Mouse (Mus musculus): ENCODE results near the gene Wdhd1.
"Not testable (repeated sequence)": the region's sequence is repeated elsewhere in the genome, so short reads cannot be mapped to it uniquely, and the experiment has no call there.

Gene Wdhd1

DNA sequence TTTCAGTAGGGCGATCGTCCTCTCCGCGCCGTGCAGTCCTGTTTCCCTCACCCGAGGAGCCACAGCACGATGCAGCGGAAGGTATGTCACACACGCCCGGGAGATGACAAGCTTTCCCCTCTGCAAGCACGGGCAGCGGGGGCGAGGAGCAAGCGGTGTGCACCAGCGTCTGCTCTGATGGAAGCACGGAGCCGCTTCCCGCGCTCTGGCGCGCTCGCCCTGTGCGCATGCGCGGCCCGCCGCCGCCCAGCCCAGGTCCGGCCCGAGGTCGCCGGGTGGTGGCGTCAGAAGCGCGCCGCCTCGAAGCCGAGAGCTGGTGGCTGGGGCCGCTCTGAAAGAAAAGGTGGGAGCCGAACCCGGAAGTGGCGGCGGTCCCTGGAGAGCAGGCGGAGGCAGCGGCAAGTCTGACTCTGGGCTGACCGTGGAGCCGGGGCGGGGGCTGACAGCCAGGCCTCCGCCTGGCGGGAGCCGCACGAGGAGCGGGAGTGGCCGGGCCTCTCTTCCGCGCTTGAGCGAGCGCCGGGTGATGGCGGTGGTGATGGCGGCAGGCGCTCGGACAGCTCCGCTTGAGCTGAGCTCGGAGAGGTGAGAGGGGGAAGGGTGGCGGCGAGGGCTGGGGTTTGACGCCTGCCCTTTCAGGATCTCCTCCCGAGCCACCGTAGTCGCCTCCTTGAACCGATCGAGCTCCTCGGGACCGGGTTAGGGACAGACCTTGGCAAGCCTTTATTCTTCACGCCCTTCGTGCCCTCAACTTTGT is at the start of gene Wdhd1, which contains the start of gene Socs4:
Gene Wdhd1 (minus strand): TSS at position 221 of the 757 bp plus-strand sequence.
Gene Socs4 (plus strand): TSS at position 295 of the 757 bp plus-strand sequence.
- peak; percentile 93 to 95 for DNase-seq

- no peak for DNase-seq
These were observed 49.5 kb upstream of the Wdhd1 start for GRCm38 (mm10) chr14:47325965-47326761.

DNA sequence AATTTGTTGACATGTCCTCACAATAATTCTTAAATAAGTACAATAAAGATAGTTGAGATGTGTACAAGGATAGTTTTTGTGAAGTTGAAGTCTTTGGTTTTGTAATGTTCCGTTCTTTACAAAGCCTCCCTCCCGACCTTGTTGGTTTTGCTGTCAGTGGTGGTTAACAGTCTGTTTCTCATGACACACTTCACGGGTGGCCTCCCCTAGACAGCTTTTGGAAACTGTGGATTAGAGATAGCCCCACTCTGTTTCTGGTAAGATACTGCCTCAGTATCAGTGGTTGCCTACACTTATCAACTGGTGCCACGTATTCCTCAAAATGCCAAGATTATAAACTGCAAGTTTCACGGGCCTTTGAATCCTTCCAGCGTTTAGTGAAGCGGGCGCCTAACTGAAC is 44.9 kb upstream of the Wdhd1 start:
- DNase-seq, result not testable (repeated sequence)

DNA sequence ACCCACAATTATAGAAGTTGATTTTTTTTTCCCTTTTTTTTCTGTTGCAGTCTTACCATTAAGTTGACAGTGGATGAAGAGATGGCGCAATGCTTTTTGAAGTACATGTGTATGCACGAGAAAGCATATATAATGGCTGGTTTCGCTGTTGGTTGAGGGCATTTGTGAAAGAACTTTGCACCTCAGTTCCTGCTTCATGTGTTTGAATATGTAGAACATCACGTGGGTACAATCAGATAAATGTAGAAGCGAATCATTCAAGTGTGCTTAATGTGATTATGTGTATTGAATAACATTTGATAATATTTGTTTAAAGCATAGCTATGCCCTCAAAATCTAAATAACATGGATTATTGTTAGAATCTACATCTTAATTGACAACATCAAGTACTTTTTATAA is 42.7 kb upstream of the Wdhd1 start:
- DNase-seq, result no peak

DNA sequence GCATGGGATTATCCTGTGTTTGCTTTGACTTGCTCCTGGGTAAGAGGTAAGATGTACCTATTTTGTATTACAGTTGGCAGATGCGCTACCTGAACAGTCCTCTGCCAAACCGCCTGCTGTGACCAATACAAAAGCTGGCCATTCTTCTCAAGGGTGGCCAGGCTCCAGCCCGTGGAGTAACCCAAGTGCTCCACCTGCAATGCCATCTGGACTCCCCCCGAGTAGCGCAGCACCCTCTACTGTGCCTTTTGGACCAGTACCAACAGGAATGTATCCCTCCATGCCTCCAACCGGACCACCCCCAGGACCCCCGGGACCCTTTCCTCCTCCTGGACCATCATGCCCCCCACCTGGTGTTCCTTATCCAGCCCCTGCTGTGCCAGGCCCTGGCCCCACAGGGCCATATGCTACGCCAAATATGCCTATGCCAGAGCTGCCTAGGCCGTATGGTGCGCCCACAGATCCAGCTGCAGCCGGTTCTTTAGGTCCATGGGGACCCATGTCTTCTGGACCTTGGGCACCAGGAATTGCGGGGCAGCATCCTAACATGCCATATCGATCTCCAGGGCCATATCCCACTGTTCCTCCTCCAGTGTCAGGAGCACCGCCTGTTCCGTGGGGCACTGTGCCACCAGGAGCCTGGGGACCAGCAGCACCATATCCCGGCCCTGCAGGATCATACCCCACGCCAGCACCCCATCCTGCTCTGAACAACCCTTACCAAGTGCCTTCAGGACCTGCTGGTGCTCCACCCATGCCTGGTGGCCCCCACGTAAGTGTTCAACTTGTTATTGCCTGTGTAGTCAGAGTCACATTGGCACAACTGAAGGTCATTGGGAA is 33.9 kb upstream of the Wdhd1 start:
- no peak for DNase-seq

- no peak for DNase-seq
These were observed 32.4 kb upstream of the Wdhd1 start for GRCm38 (mm10) chr14:47309061-47309460.

GRCm38 (mm10) chr14:47307669-47308068 is 31.0 kb upstream of the Wdhd1 start:
- no peak for DNase-seq

DNA sequence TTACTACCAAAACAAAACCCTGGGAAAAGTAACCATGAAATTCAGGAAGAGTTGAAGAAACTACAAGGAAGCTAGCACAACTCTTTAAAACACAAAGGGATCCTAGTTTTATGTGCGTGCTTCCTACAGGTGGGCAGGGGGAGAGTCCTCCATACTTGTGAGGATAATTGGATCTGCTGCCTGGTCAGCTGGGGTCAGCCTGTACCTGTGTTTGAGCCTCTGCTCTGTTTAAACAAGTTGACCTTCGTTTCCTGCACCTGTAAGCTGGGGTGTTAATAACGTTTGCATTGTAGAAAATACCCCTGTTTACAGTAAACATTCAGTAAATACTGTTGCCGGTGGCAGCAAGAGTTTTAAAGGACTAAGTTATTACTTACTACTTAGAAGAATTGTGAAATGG is 29.3 kb upstream of the Wdhd1 start:
- DNase-seq, result no peak

GRCm38 (mm10) chr14:47304814-47305405 is 28.3 kb upstream of the Wdhd1 start:
- DNase-seq, result no peak

- DNase-seq, result no peak
These were observed 26.4 kb upstream of the Wdhd1 start for GRCm38 (mm10) chr14:47302885-47303680.

GRCm38 (mm10) chr14:47298819-47299261 is 22.2 kb upstream of the Wdhd1 start:
- DNase-seq, result no peak

DNA sequence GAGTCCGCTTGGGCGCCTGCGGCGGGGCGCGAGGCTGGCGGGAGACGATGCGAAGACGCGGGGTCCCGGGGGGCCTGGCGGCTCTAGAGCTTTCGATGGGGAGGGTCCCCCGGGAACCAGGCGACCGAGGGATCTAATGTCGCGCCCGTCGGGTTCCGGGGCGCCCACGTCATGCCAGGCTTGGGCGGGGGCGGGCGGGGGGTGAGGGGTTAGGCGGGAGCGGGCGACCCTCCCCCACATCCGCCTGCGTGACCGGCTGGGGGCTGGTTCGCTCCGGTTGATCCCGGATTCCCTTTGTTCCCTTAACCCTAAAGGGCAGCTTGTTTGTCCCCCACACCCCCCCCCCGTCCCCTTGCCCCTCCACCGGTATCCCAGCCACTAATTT is 21.7 kb upstream of the Wdhd1 start:
- DNase-seq, result no peak

- peak; percentile 78 to 91 for DNase-seq
These were observed 21.2 kb upstream of the Wdhd1 start, which contains the start of gene Mapk1ip1l for GRCm38 (mm10) chr14:47297785-47298407. TSS of gene Mapk1ip1l (plus strand) at chr14:47298266.

GRCm38 (mm10) chr14:47296232-47296631 is 19.6 kb upstream of the Wdhd1 start:
- no peak for DNase-seq

- no peak for DNase-seq
These were observed 17.5 kb upstream of the Wdhd1 start for GRCm38 (mm10) chr14:47294136-47294535.

GRCm38 (mm10) chr14:47291772-47292171 is 15.1 kb upstream of the Wdhd1 start:
- DNase-seq, result no peak

- no peak for DNase-seq
These were observed 10.4 kb upstream of the Wdhd1 start for GRCm38 (mm10) chr14:47287021-47287420.

DNA sequence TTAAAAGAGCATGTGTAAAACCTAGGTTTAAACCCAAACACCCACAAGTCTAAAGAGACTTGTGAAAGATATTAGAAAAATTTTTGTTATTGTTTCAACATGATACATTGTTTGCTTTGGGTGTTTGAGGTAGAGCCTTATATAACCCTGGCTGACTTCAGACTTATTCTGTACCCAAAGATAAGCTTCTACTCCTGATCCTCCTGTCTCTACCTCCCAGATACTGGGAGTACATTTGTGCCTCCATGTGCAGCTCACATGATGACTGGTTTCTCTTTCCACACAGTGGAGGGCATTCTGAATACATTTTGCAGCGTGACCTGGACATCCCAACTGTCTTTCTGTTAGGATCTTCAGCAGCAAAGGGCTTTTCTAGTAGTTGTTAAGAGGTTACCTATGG is 9.6 kb upstream of the Wdhd1 start:
- no peak for DNase-seq

- DNase-seq, result no peak
These were observed 8.6 kb upstream of the Wdhd1 start for GRCm38 (mm10) chr14:47285271-47285670.

- no peak for DNase-seq
These were observed 6.9 kb upstream of the Wdhd1 start for GRCm38 (mm10) chr14:47283568-47283967.

DNA sequence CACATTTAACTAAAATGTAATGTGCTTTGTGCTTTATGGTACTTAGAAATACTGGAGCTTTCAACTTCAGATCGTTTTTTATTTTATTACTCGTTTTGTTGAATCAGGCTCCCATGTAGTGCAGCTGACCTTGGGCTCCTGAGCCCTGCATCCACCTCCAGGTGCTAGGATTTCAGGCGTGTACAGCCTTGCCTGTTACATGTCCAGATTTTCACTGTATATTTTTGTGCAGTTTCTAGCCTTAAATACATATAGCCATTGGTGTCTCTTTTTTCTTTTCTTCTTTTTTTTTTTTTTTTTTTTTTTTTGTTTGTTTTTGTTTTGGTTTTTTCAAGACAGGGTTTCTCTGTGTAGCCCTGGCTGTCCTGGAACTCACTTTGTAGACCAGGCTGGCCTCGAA is 4.9 kb upstream of the Wdhd1 start:
- DNase-seq, result no peak

All from spleen, adult 18-20 months (tissue).